Mouse (Mus musculus) layer of hippocampus, postnatal 14 days (tissue): ENCODE results near the gene Gtpbp3. TPM values are rescaled to one million over a fixed set of nuclear protein-coding genes. Genes with fewer than 3 reads are reported as not detected.
"Not testable (repeated sequence)": the region's sequence is repeated elsewhere in the genome, so short reads cannot be mapped to it uniquely, and the experiment has no call there.

Experiments used
- DNase-seq, 2 experiments: peaks; one replicate each; pipeline ENCODE4 v3.0.0; 2021 to 2022; ENCODE audit warnings: low spot score in 2 of 2, mixed read lengths in 1 of 2
- total RNA-seq, 2 experiments: library from RNA; stranded (reverse); gene quantifications; 2 replicates each; pipeline ENCODE4 v1.2.3; 2021

Gene Gtpbp3
- total RNA-seq, 2 experiments from 2014 or later, result 30.6 to 33.3 TPM

GRCm38 (mm10) chr8:71528362-71529073 is 40.6 kb downstream of the Gtpbp3 start:
- DNase-seq, result no peak

GRCm38 (mm10) chr8:71530735-71531467 is 43.0 kb downstream of the Gtpbp3 start:
- not testable (repeated sequence) for DNase-seq

GRCm38 (mm10) chr8:71534263-71534810 is 46.4 kb downstream of the Gtpbp3 start:
- DNase-seq, result no peak

- DNase-seq, result no peak
Observed at GRCm38 (mm10) chr8:71535663-71536062, 47.8 kb downstream of the Gtpbp3 start.

- peak in 1 of 2 experiments; percentile 45 for DNase-seq
Observed at GRCm38 (mm10) chr8:71537028-71537867, 49.3 kb downstream of the Gtpbp3 start, which contains the start of gene Bst2. Gene Bst2, minus strand, starts transcription at chr8:71537456.

GRCm38 (mm10) chr8:71542632-71543343 is 54.9 kb downstream of the Gtpbp3 start, which contains the start of gene Mvb12a:
Gene Mvb12a, plus strand, starts transcription at chr8:71542922.
- peak; percentile 92 to 98 for DNase-seq

GRCm38 (mm10) chr8:71543755-71544154 is 55.9 kb downstream of the Gtpbp3 start:
- DNase-seq, result no peak

- no peak for DNase-seq
Observed at GRCm38 (mm10) chr8:71545053-71545452, 57.1 kb downstream of the Gtpbp3 start.

GRCm38 (mm10) chr8:71547590-71547989 is 59.7 kb downstream of the Gtpbp3 start:
- no peak for DNase-seq

Other genes starting within 250 kb of the Gtpbp3 start
- 10 to 100 TPM; 31.2 to 36.4 TPM for gene Myo9b, start 215.4 kb upstream of the Gtpbp3 start, total RNA-seq
- gene Haus8, start 215.2 kb upstream of the Gtpbp3 start, total RNA-seq, result 10 to 100 TPM; 13.9 to 14.6 TPM
- 10 to 100 TPM; 84.9 to 96.2 TPM for gene Use1, start 121.3 kb upstream of the Gtpbp3 start, total RNA-seq
- gene Ocel1, start 116.8 kb upstream of the Gtpbp3 start, total RNA-seq, result 10 to 100 TPM; 16.0 to 18.1 TPM
- 10 to 100 TPM; 33.9 to 36.7 TPM for gene Nr2f6, start 106.1 kb upstream of the Gtpbp3 start, total RNA-seq
- 1 to 10 TPM; 5.1 to 5.2 TPM for gene Ushbp1, start 92.3 kb upstream of the Gtpbp3 start, total RNA-seq
- gene Babam1, start 91.2 kb upstream of the Gtpbp3 start, total RNA-seq, result 10 to 100 TPM; 89.1 to 96.7 TPM
- gene Ankle1, start 82.1 kb upstream of the Gtpbp3 start, total RNA-seq, result 1 to 10 TPM in 1 of 2 experiments, under 1 TPM in 1; 0.60 to 1.7 TPM
- 100 to 1,000 TPM; 179 to 181 TPM for gene Abhd8, start 24.4 kb upstream of the Gtpbp3 start, total RNA-seq
- gene Mrpl34, start 23.1 kb upstream of the Gtpbp3 start, total RNA-seq, result 10 to 100 TPM; 52.6 to 62.7 TPM
- gene Dda1, start 18.9 kb upstream of the Gtpbp3 start, total RNA-seq, result 100 to 1,000 TPM; 104 to 110 TPM
- gene Ano8, start 2.1 kb upstream of the Gtpbp3 start, total RNA-seq, result 10 to 100 TPM; 60.1 to 62.4 TPM
- gene Plvap, start 23.6 kb downstream of the Gtpbp3 start, total RNA-seq, result 1 to 10 TPM; 7.2 to 7.6 TPM
- gene Ccdc194, start 37.6 kb downstream of the Gtpbp3 start, total RNA-seq, result not detected
- gene Bst2, start 49.4 kb downstream of the Gtpbp3 start, total RNA-seq, result 1 to 10 TPM; 3.4 to 5.5 TPM
- gene Mvb12a, start 54.8 kb downstream of the Gtpbp3 start, total RNA-seq, result 10 to 100 TPM; 33.8 to 36.2 TPM
- gene Tmem221, start 70.8 kb downstream of the Gtpbp3 start, total RNA-seq, result under 1 TPM in 1 of 2 experiments, not detected in 1; 0.35 TPM
- gene Nxnl1, start 78.5 kb downstream of the Gtpbp3 start, total RNA-seq, result under 1 TPM; 0.12 to 0.21 TPM
- 100 to 1,000 TPM in 1 of 2 experiments, 10 to 100 TPM in 1; 90.9 to 101 TPM for gene Slc27a1, start 80.8 kb downstream of the Gtpbp3 start, total RNA-seq
- gene Pgls, start 104.1 kb downstream of the Gtpbp3 start, total RNA-seq, result 10 to 100 TPM; 59.0 to 61.6 TPM
- 1 to 10 TPM; 2.6 to 2.7 TPM for gene Fam129c, start 109.5 kb downstream of the Gtpbp3 start, total RNA-seq
- gene Colgalt1, start 122.9 kb downstream of the Gtpbp3 start, total RNA-seq, result 10 to 100 TPM; 58.4 to 62.9 TPM
- 100 to 1,000 TPM; 268 to 281 TPM for gene Unc13a, start 183.7 kb downstream of the Gtpbp3 start, total RNA-seq
- gene Jak3, start 188.2 kb downstream of the Gtpbp3 start, total RNA-seq, result 1 to 10 TPM; 7.1 to 7.7 TPM
- 1 to 10 TPM; 2.6 to 3.0 TPM for gene Insl3, start 201.1 kb downstream of the Gtpbp3 start, total RNA-seq
- under 1 TPM; 0.23 to 0.48 TPM for gene B3gnt3, start 213.7 kb downstream of the Gtpbp3 start, total RNA-seq
- 10 to 100 TPM; 83.1 to 86.4 TPM for gene Fcho1, start 237.6 kb downstream of the Gtpbp3 start, total RNA-seq